Mouse (Mus musculus): ENCODE data around the gene Ankrd10. TPM values are rescaled to one million over a fixed set of nuclear protein-coding genes. Genes with fewer than 3 reads are reported as not detected.
A peak's percentile ranks its signal among the peaks of the same experiment; 100 is the strongest.

Gene Ankrd10
- polyA plus RNA-seq, 1 experiment from 2014 or later, result 73.5 TPM

GRCm38 (mm10) chr8:11636324-11637057 is 934 bp upstream of the Ankrd10 start:
- peaks cover 25% of the 10 kb centered on the region for H3K4me1 ChIP-seq (ENCODE audit: control insufficient read depth, insufficient read depth, low read length)
- peak overlapping the region; percentile 93 for H3K4me3 ChIP-seq (ENCODE audit: low read length)
- peaks cover 3% of the 10 kb centered on the region; the same call in 1 of the 2 replicates for H3K9me3 ChIP-seq (ENCODE audit: control insufficient read depth, low read length)
- 5% methylated on average over 30 of the region's 30 CpGs for WGBS
- no peaks in the 10 kb centered on the region for H3K27me3 ChIP-seq (replicated peaks; ENCODE audit: control insufficient read depth, insufficient read depth, low read length)
- H3K36me3 ChIP-seq (ENCODE audit: control insufficient read depth, insufficient read depth, low read length), result peaks cover 2% of the 10 kb centered on the region; the same call in 1 of the 2 replicates
- peak overlapping the region; percentile 88 for H3K4me2 ChIP-seq (ENCODE audit: low read depth, low read length)
- ATAC-seq, result peak; percentile 77
- peak overlapping the region; percentile 93 for H3K9ac ChIP-seq (ENCODE audit: low read depth, low read length)
- H3K27ac ChIP-seq (ENCODE audit: low read length), result peak overlapping the region; percentile 99

GRCm38 (mm10) chr8:11635012-11635577 is 462 bp downstream of the Ankrd10 start:
- H3K27me3 ChIP-seq (replicated peaks; ENCODE audit: control insufficient read depth, insufficient read depth, low read length), result no peaks in the 10 kb centered on the region
- peak overlapping the region; percentile 93 for H3K9ac ChIP-seq (ENCODE audit: low read depth, low read length)
- ATAC-seq, result peak; percentile 68
- H3K27ac ChIP-seq (ENCODE audit: low read length), result peak overlapping the region; percentile 99
- peaks cover 5% of the 10 kb centered on the region; the same call in 1 of the 2 replicates for H3K36me3 ChIP-seq (ENCODE audit: control insufficient read depth, insufficient read depth, low read length)
- peaks cover 25% of the 10 kb centered on the region for H3K4me1 ChIP-seq (ENCODE audit: control insufficient read depth, insufficient read depth, low read length)
- under 1% methylated on average over 70 of the region's 70 CpGs for WGBS
- H3K4me3 ChIP-seq (ENCODE audit: low read length), result peak overlapping the region; percentile 93
- no peaks in the 10 kb centered on the region for H3K9me3 ChIP-seq (ENCODE audit: control insufficient read depth, low read length)
- peak overlapping the region; percentile 88 for H3K4me2 ChIP-seq (ENCODE audit: low read depth, low read length)

GRCm38 (mm10) chr8:11634331-11635011 is 1.1 kb downstream of the Ankrd10 start:
- Histone ChIP-seq H3K27ac (ENCODE audit: low read length) (peak overlapping the region; percentile 99), H3K4me2 (ENCODE audit: low read depth, low read length) (peak overlapping the region; percentile 88), H3K4me1 (ENCODE audit: control insufficient read depth, insufficient read depth, low read length) (peaks cover 25% of the 10 kb centered on the region), H3K27me3 (replicated peaks; ENCODE audit: control insufficient read depth, insufficient read depth, low read length) (no peaks in the 10 kb centered on the region), H3K9me3 (ENCODE audit: control insufficient read depth, low read length) (no peaks in the 10 kb centered on the region), H3K9ac (ENCODE audit: low read depth, low read length) (peak overlapping the region; percentile 93), H3K36me3 (ENCODE audit: control insufficient read depth, insufficient read depth, low read length) (peaks cover 5% of the 10 kb centered on the region; the same call in 1 of the 2 replicates), H3K4me3 (ENCODE audit: low read length) (peak overlapping the region; percentile 93)
- peak; percentile 1; the same call in 1 of the 2 replicates for ATAC-seq
- whole genome bisulfite sequencing, result under 1% methylated on average over 39 of the region's 39 CpGs

- no peak for ATAC-seq
- Histone ChIP-seq H3K27ac (ENCODE audit: low read length) (peak overlapping the region; percentile 71), H3K4me2 (ENCODE audit: low read depth, low read length) (peak overlapping the region; percentile 88), H3K9me3 (ENCODE audit: control insufficient read depth, low read length) (no peaks in the 10 kb centered on the region), H3K9ac (ENCODE audit: low read depth, low read length) (peak overlapping the region; percentile 93), H3K36me3 (ENCODE audit: control insufficient read depth, insufficient read depth, low read length) (peaks cover 5% of the 10 kb centered on the region; the same call in 1 of the 2 replicates), H3K4me3 (ENCODE audit: low read length) (peak overlapping the region; percentile 93), H3K4me1 (ENCODE audit: control insufficient read depth, insufficient read depth, low read length) (peaks cover 25% of the 10 kb centered on the region), H3K27me3 (replicated peaks; ENCODE audit: control insufficient read depth, insufficient read depth, low read length) (no peaks in the 10 kb centered on the region)
- 34% methylated on average over 7 of the region's 7 CpGs for WGBS
These were observed 2.1 kb downstream of the Ankrd10 start for GRCm38 (mm10) chr8:11633414-11633813.

GRCm38 (mm10) chr8:11632406-11632805 is 3.2 kb downstream of the Ankrd10 start:
- Histone ChIP-seq H3K4me3 (ENCODE audit: low read length) (no peak overlapping the region), H3K9ac (ENCODE audit: low read depth, low read length) (no peak overlapping the region), H3K4me1 (ENCODE audit: control insufficient read depth, insufficient read depth, low read length) (peaks cover 25% of the 10 kb centered on the region), H3K9me3 (ENCODE audit: control insufficient read depth, low read length) (no peaks in the 10 kb centered on the region), H3K27me3 (replicated peaks; ENCODE audit: control insufficient read depth, insufficient read depth, low read length) (no peaks in the 10 kb centered on the region), H3K4me2 (ENCODE audit: low read depth, low read length) (peak overlapping the region; percentile 88; the same call in 1 of the 2 replicates), H3K27ac (ENCODE audit: low read length) (no peak overlapping the region), H3K36me3 (ENCODE audit: control insufficient read depth, insufficient read depth, low read length) (peaks cover 8% of the 10 kb centered on the region; the same call in 1 of the 2 replicates)
- 0 out of 2 replicates have a peak, but pooled peaks have one; percentile 1 for ATAC-seq
- 1% methylated on average over 2 of the region's 2 CpGs for whole genome bisulfite sequencing

- Histone ChIP-seq H3K27ac (ENCODE audit: low read length) (no peak overlapping the region), H3K4me3 (ENCODE audit: low read length) (no peak overlapping the region), H3K27me3 (replicated peaks; ENCODE audit: control insufficient read depth, insufficient read depth, low read length) (no peaks in the 10 kb centered on the region), H3K4me2 (ENCODE audit: low read depth, low read length) (no peak overlapping the region), H3K9ac (ENCODE audit: low read depth, low read length) (no peak overlapping the region), H3K36me3 (ENCODE audit: control insufficient read depth, insufficient read depth, low read length) (peaks cover 8% of the 10 kb centered on the region; the same call in 1 of the 2 replicates), H3K4me1 (ENCODE audit: control insufficient read depth, insufficient read depth, low read length) (peaks cover 18% of the 10 kb centered on the region), H3K9me3 (ENCODE audit: control insufficient read depth, low read length) (no peaks in the 10 kb centered on the region)
- ATAC-seq, result no peak
- WGBS, result 77% methylated on average over 5 of the region's 5 CpGs
These were observed 6.4 kb downstream of the Ankrd10 start for GRCm38 (mm10) chr8:11629206-11629605.

GRCm38 (mm10) chr8:11628506-11629132 is 6.9 kb downstream of the Ankrd10 start:
- Histone ChIP-seq H3K9ac (ENCODE audit: low read depth, low read length) (no peak overlapping the region), H3K27me3 (replicated peaks; ENCODE audit: control insufficient read depth, insufficient read depth, low read length) (no peaks in the 10 kb centered on the region), H3K9me3 (ENCODE audit: control insufficient read depth, low read length) (no peaks in the 10 kb centered on the region), H3K36me3 (ENCODE audit: control insufficient read depth, insufficient read depth, low read length) (peaks cover 8% of the 10 kb centered on the region; the same call in 1 of the 2 replicates), H3K4me3 (ENCODE audit: low read length) (no peak overlapping the region), H3K4me2 (ENCODE audit: low read depth, low read length) (no peak overlapping the region), H3K27ac (ENCODE audit: low read length) (no peak overlapping the region), H3K4me1 (ENCODE audit: control insufficient read depth, insufficient read depth, low read length) (peaks cover 13% of the 10 kb centered on the region)
- ATAC-seq, result no peak
- WGBS, result 85% methylated on average over 7 of the region's 7 CpGs

GRCm38 (mm10) chr8:11627717-11628116 is 7.8 kb downstream of the Ankrd10 start:
- no peak overlapping the region for H3K9ac ChIP-seq (ENCODE audit: low read depth, low read length)
- no peak overlapping the region for H3K4me2 ChIP-seq (ENCODE audit: low read depth, low read length)
- no peak for ATAC-seq
- no peaks in the 10 kb centered on the region for H3K27me3 ChIP-seq (replicated peaks; ENCODE audit: control insufficient read depth, insufficient read depth, low read length)
- H3K4me1 ChIP-seq (ENCODE audit: control insufficient read depth, insufficient read depth, low read length), result peaks cover 4% of the 10 kb centered on the region; the same call in 1 of the 2 replicates
- H3K36me3 ChIP-seq (ENCODE audit: control insufficient read depth, insufficient read depth, low read length), result peaks cover 8% of the 10 kb centered on the region; the same call in 1 of the 2 replicates
- no peak overlapping the region for H3K4me3 ChIP-seq (ENCODE audit: low read length)
- WGBS, result 78% methylated on average over 9 of the region's 9 CpGs
- no peak overlapping the region for H3K27ac ChIP-seq (ENCODE audit: low read length)
- no peaks in the 10 kb centered on the region for H3K9me3 ChIP-seq (ENCODE audit: control insufficient read depth, low read length)

- Histone ChIP-seq H3K27me3 (replicated peaks; ENCODE audit: control insufficient read depth, insufficient read depth, low read length) (no peaks in the 10 kb centered on the region), H3K4me3 (ENCODE audit: low read length) (no peak overlapping the region), H3K27ac (ENCODE audit: low read length) (no peak overlapping the region), H3K4me1 (ENCODE audit: control insufficient read depth, insufficient read depth, low read length) (no peaks in the 10 kb centered on the region), H3K36me3 (ENCODE audit: control insufficient read depth, insufficient read depth, low read length) (peaks cover 4% of the 10 kb centered on the region; the same call in 1 of the 2 replicates), H3K4me2 (ENCODE audit: low read depth, low read length) (no peak overlapping the region), H3K9me3 (ENCODE audit: control insufficient read depth, low read length) (no peaks in the 10 kb centered on the region), H3K9ac (ENCODE audit: low read depth, low read length) (no peak overlapping the region)
- no peak for ATAC-seq
- 68% methylated on average over 4 of the region's 4 CpGs for WGBS
These were observed 10.5 kb downstream of the Ankrd10 start for GRCm38 (mm10) chr8:11625084-11625483.
